Mouse (Mus musculus): ENCODE data around the gene Olfr686. TPM values are rescaled to one million over a fixed set of nuclear protein-coding genes. Genes with fewer than 3 reads are reported as not detected.

Gene Olfr686
- polyA plus RNA-seq (2021; fragmentation: Nextera tagmentation) = not detected in 2 replicates
- long read RNA-seq, experiment 1 = 0 reads
- long read RNA-seq, experiment 2 = 0 reads

DNA sequence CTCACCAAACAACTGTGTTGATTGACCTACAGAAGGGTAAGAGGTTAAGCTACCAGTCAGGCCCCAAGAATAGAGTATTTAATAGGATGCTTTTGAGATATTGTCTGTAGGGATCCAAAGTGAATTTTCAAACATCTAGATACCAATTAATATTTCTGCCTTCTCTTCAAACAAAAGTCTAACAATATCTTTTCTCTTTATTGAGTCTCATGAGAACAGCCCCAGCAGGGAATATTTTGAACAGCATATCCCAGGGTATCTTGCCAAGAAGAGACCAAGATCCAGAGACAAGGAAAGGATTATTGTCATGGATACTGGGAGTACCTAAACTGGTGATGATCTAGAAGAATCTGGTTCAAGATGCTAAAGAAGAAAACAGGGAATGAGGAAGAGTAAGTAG, at the start of gene Olfr686:
TSS of gene Olfr686 (minus strand) at position 101 of the 400 bp plus-strand sequence.

DNA sequence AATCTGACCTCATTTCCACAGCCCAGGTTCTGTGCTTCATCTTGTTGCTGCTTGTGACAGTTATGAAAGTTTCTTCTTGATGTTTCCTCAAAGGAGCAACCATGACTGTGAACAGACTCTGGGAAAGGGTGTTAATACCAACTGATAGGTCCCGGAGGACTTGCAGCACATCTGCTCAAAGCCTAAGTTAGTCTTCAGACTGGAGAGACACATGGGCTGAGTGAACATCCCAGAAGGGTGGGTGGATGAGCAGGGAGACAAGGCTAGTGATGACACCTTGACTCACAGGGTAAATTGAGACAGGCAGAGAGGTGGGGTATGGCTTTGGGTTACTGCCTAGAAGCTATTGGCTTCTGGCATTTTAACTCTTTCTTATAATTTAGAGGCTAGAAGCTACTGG, 21.4 kb downstream of the Olfr686 start, which contains the start of gene Olfr685:
TSS of gene Olfr685 (minus strand) at position 101 of the 400 bp plus-strand sequence.

DNA sequence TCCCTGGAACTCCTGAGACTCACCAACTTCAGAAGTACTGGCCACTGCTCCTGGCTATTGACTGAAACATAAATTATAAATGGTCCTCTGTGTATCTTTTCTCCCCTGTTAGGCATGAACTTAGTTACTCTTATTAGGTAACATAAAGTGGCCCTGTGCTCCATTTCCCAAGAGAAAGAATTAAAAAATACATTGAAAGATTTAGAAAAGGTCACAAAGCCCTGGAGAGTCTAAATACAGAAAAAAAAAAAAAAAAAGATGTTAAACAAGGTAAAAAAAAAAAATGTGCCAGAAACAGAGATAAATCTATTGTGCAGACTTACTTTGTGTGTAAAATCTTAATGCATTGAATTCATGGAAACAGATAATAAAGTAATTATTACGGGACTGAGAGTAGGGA, 43.7 kb downstream of the Olfr686 start, which contains the start of gene Olfr684:
TSS of gene Olfr684 (minus strand) at position 101 of the 400 bp plus-strand sequence.

Other genes with a start within 250 kb of the Olfr686 start
- not detected in 2 replicates for gene Olfr670, start 244.9 kb downstream of the Olfr686 start, polyA plus RNA-seq (2021; fragmentation: Nextera tagmentation)
- not detected in 2 replicates for gene Olfr671, start 228.4 kb downstream of the Olfr686 start, polyA plus RNA-seq (2021; fragmentation: Nextera tagmentation)
- not detected in 2 replicates for gene Olfr672, start 205.5 kb downstream of the Olfr686 start, polyA plus RNA-seq (2021; fragmentation: Nextera tagmentation)
- not detected in 2 replicates for gene Olfr675, start 179.0 kb downstream of the Olfr686 start, polyA plus RNA-seq (2021; fragmentation: Nextera tagmentation)
- gene Olfr676, start 174.8 kb downstream of the Olfr686 start, polyA plus RNA-seq (2021; fragmentation: Nextera tagmentation) = not detected in 2 replicates
- gene Olfr677, start 156.1 kb downstream of the Olfr686 start, polyA plus RNA-seq (2021; fragmentation: Nextera tagmentation) = not detected in 2 replicates
- not detected in 2 replicates for gene Olfr678, start 143.0 kb downstream of the Olfr686 start, polyA plus RNA-seq (2021; fragmentation: Nextera tagmentation)
- not detected in 2 replicates for gene Olfr679, start 126.3 kb downstream of the Olfr686 start, polyA plus RNA-seq (2021; fragmentation: Nextera tagmentation)
- not detected in 2 replicates for gene Olfr680-ps1, start 114.7 kb downstream of the Olfr686 start, polyA plus RNA-seq (2021; fragmentation: Nextera tagmentation)
- gene Olfr681, start 90.6 kb downstream of the Olfr686 start, polyA plus RNA-seq (2021; fragmentation: Nextera tagmentation) = not detected in 2 replicates
- not detected in 2 replicates for gene Olfr683, start 60.5 kb downstream of the Olfr686 start, polyA plus RNA-seq (2021; fragmentation: Nextera tagmentation)
- not detected in 2 replicates for gene Olfr684, start 43.8 kb downstream of the Olfr686 start, polyA plus RNA-seq (2021; fragmentation: Nextera tagmentation)
- not detected in 2 replicates for gene Olfr685, start 21.5 kb downstream of the Olfr686 start, polyA plus RNA-seq (2021; fragmentation: Nextera tagmentation)
- gene Olfr688, start 80.6 kb upstream of the Olfr686 start, polyA plus RNA-seq (2021; fragmentation: Nextera tagmentation) = not detected in 2 replicates
- gene Olfr689, start 103.7 kb upstream of the Olfr686 start, polyA plus RNA-seq (2021; fragmentation: Nextera tagmentation) = not detected in 2 replicates
- gene Olfr690, start 126.6 kb upstream of the Olfr686 start, polyA plus RNA-seq (2021; fragmentation: Nextera tagmentation) = not detected in 2 replicates
- gene Olfr691, start 134.8 kb upstream of the Olfr686 start, polyA plus RNA-seq (2021; fragmentation: Nextera tagmentation) = 0.15 TPM in 1 of 2 replicates, not detected in the other
- not detected in 2 replicates for gene Olfr692, start 160.7 kb upstream of the Olfr686 start, polyA plus RNA-seq (2021; fragmentation: Nextera tagmentation)
- gene Gm5901, start 167.6 kb upstream of the Olfr686 start, polyA plus RNA-seq (2021; fragmentation: Nextera tagmentation) = not detected in 2 replicates
- gene Fam160a2, start 192.6 kb upstream of the Olfr686 start, polyA plus RNA-seq (2021; fragmentation: Nextera tagmentation) = 31.5 and 42.0 TPM in 2 replicates
- gene Cnga4, start 197.1 kb upstream of the Olfr686 start, polyA plus RNA-seq (2021; fragmentation: Nextera tagmentation) = 0.14 and 0.24 TPM in 2 replicates
- 7.3 and 7.7 TPM in 2 replicates for gene Cckbr, start 218.2 kb upstream of the Olfr686 start, polyA plus RNA-seq (2021; fragmentation: Nextera tagmentation)

Data from layer of hippocampus, adult 6 months (tissue).